Mouse (Mus musculus) cerebellum, adult 11 months (tissue): ENCODE data around the gene Fbxo42.

Experiments used
- DNase-seq: peaks from one replicate; pipeline ENCODE4 v3.0.0; 2022

Fbxo42 gene

GRCm38 (mm10) chr4:141147112-141148008 lies at the start of gene Fbxo42:
TSS of gene Fbxo42 (plus strand) at chr4:141147913.
- DNase-seq, result peak; percentile 95

GRCm38 (mm10) chr4:141098935-141099334 lies 48.8 kb upstream of the Fbxo42 start:
- DNase-seq, result no peak

GRCm38 (mm10) chr4:141099956-141100355 lies 47.8 kb upstream of the Fbxo42 start:
- DNase-seq, result no peak

GRCm38 (mm10) chr4:141101291-141101690 lies 46.4 kb upstream of the Fbxo42 start:
- no peak for DNase-seq

- DNase-seq, result no peak
Measured at GRCm38 (mm10) chr4:141101855-141102254, 45.9 kb upstream of the Fbxo42 start.

- DNase-seq, result no peak
Measured at GRCm38 (mm10) chr4:141106526-141107183, 41.1 kb upstream of the Fbxo42 start.

- no peak for DNase-seq
Measured at GRCm38 (mm10) chr4:141108196-141108732, 39.4 kb upstream of the Fbxo42 start.

GRCm38 (mm10) chr4:141113831-141114230 lies 33.9 kb upstream of the Fbxo42 start:
- DNase-seq, result no peak

- no peak for DNase-seq
Measured at GRCm38 (mm10) chr4:141114521-141114981, 33.2 kb upstream of the Fbxo42 start.

GRCm38 (mm10) chr4:141115398-141115797 lies 32.3 kb upstream of the Fbxo42 start:
- no peak for DNase-seq

GRCm38 (mm10) chr4:141118691-141119090 lies 29.0 kb upstream of the Fbxo42 start:
- no peak for DNase-seq

GRCm38 (mm10) chr4:141120700-141121099 lies 27.0 kb upstream of the Fbxo42 start:
- DNase-seq, result no peak

- DNase-seq, result no peak
Measured at GRCm38 (mm10) chr4:141122663-141123062, 25.1 kb upstream of the Fbxo42 start.

GRCm38 (mm10) chr4:141123065-141123464 lies 24.6 kb upstream of the Fbxo42 start:
- no peak for DNase-seq

GRCm38 (mm10) chr4:141129190-141129710 lies 18.5 kb upstream of the Fbxo42 start:
- no peak for DNase-seq

- DNase-seq, result no peak
Measured at GRCm38 (mm10) chr4:141130704-141131342, 16.9 kb upstream of the Fbxo42 start.

GRCm38 (mm10) chr4:141131531-141132061 lies 16.1 kb upstream of the Fbxo42 start:
- DNase-seq, result no peak

GRCm38 (mm10) chr4:141132191-141132590 lies 15.5 kb upstream of the Fbxo42 start:
- DNase-seq, result no peak

GRCm38 (mm10) chr4:141133227-141133626 lies 14.5 kb upstream of the Fbxo42 start:
- no peak for DNase-seq

GRCm38 (mm10) chr4:141134031-141134441 lies 13.7 kb upstream of the Fbxo42 start:
- DNase-seq, result no peak

- DNase-seq, result no peak
Measured at GRCm38 (mm10) chr4:141134751-141135530, 12.8 kb upstream of the Fbxo42 start.

GRCm38 (mm10) chr4:141136126-141136525 lies 11.6 kb upstream of the Fbxo42 start:
- DNase-seq, result no peak
